Mouse (Mus musculus): ENCODE measurements at regions not wholly inside any gene's neighbourhood (a gene's known extent, or its start where the extent isn't known, plus 50 kb on each side); places are given as distances from the start of the nearest gene placed in this dataset.

- TF ChIP-seq CTCF (IDR thresholded peaks at IDR 0.05) (no peak), EP300 (IDR thresholded peaks at IDR 0.05) (no peak)
Observed at GRCm38 (mm10) chr1:157940331-157940758, 415.8 kb downstream of the Brinp2 start.
